Mouse (Mus musculus): ENCODE data around the gene Spryd3.

DNA sequence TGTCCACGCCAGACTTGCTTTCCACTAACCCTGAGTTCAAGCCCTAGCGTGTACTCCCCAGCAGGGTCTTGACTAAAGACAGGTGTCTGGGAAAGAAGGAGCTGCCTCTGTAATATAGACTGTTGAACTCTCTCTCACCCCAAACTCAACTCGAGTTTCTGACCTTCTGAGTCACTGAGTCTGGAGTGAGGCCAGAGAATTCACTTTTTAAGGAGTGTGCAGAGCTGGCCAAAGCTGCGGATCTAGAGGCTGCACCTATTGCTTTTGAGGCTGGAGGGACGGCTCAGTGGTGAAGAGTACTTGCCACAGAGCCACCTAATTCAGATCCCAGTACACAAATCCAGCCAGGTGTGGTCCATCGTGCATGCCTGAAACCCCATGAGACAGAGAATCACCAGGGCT is 31.6 kb upstream of the Spryd3 start:
- no peak for TF ChIP-seq CTCF (IDR thresholded peaks at IDR 0.05; ENCODE audit: low read depth, low read length)
- no peak for TF ChIP-seq POLR2A (IDR thresholded peaks at IDR 0.05; ENCODE audit: borderline replicate concordance, low read depth, low read length)

Measured in bone marrow macrophage, adult 2 months (primary cell).